Mouse (Mus musculus) liver, adult 2 months (tissue): ENCODE data around the gene Psmb9. TPM values are rescaled to one million over a fixed set of nuclear protein-coding genes. Genes with fewer than 3 reads are reported as not detected.

Experiments used
- DNase-seq: peaks from one replicate; pipeline ENCODE4 v3.0.0-alpha.2; 2011; ENCODE audit warnings: low read depth, low spot score; ENCODE audit errors: extremely low read depth
- H3K27ac ChIP-seq: fragments of 200-500 bp; replicated peaks from 2 replicates; pipeline ENCODE4 v1.5.1; 2012; ENCODE audit warnings: low read depth, mild to moderate bottlenecking, control low read depth, inconsistent platforms, low read length; ENCODE audit not compliant: insufficient read depth
- H3K27me3 ChIP-seq: fragments of 200-500 bp; 2 replicates; pipeline ENCODE4 v1.6.1; 2012; ENCODE audit warnings: mild to moderate bottlenecking, moderate library complexity, low read length, inconsistent platforms; ENCODE audit not compliant: control insufficient read depth, insufficient read depth
- H3K36me3 ChIP-seq: fragments of 200-500 bp; 2 replicates; pipeline ENCODE4 v1.6.1; 2012; ENCODE audit warnings: low read length, inconsistent platforms; ENCODE audit not compliant: control insufficient read depth, insufficient read depth
- H3K4me1 ChIP-seq: fragments of 200-500 bp; 2 replicates; pipeline ENCODE4 v1.6.1; 2011; ENCODE audit warnings: low read length; ENCODE audit not compliant: control insufficient read depth, insufficient read depth
- H3K4me3 ChIP-seq: fragments of 200-500 bp; 2 replicates; pipeline ENCODE4 v1.5.1; 2011; ENCODE audit warnings: low read depth, mild to moderate bottlenecking, control low read depth, low read length, moderate library complexity; ENCODE audit not compliant: insufficient read depth
- H3K79me2 ChIP-seq: fragments of 200-500 bp; 2 replicates; pipeline ENCODE4 v1.6.1; 2012; ENCODE audit warnings: inconsistent platforms, mild to moderate bottlenecking, low read length, moderate library complexity; ENCODE audit not compliant: control insufficient read depth, insufficient read depth
- H3K9ac ChIP-seq: fragments of 200-500 bp; 2 replicates; pipeline ENCODE4 v1.6.1; 2012; ENCODE audit warnings: low read depth, mild to moderate bottlenecking, control low read depth, inconsistent platforms, low read length
- CTCF ChIP-seq: fragments of 200-500 bp; IDR thresholded peaks from 2 replicates; pipeline ENCODE4 v1.5.1; 2011; ENCODE audit warnings: low read depth, low read length, control low read depth
- POLR2A ChIP-seq: fragments of 200-500 bp; IDR thresholded peaks from 2 replicates; pipeline ENCODE4 v1.6.1; 2011; ENCODE audit warnings: low read length, control low read depth; ENCODE audit not compliant: insufficient read depth; ENCODE audit errors: extremely low read depth
- WGBS: fragments of 180-500 bp; shearing (Covaris S2); methylation state at CpG from one replicate; pipeline ENCODE4 v1.1.7; 2018; 5-methylcytosine and 5-hydroxymethylcytosine counted together
- polyA plus RNA-seq: library from polyadenylated mRNA; depleted of rRNA; stranded (reverse); fragments of >200 nt; gene quantifications from 2 replicates; pipeline ENCODE4 v1.2.3, GENCODE M21; 2012
- total RNA-seq: library from RNA; depleted of rRNA; stranded (reverse); fragments of >200 nt; gene quantifications from 2 replicates; pipeline ENCODE4 v1.2.3, GENCODE M21; 2014

The Psmb9 gene
- total and polyA plus RNA-seq, 2 experiments = 38.0 to 38.1 TPM

- TF ChIP-seq POLR2A (no peak), CTCF (no peak)
- H3K79me2 ChIP-seq = no peaks in the 10 kb centered on the region
Measured at GRCm38 (mm10) chr17:34217986-34218385, 30.4 kb upstream of the Psmb9 start.

GRCm38 (mm10) chr17:34217216-34217928 is 29.8 kb upstream of the Psmb9 start:
- 92% methylated on average over 8 of the region's 8 CpGs for WGBS
- no peak for DNase-seq
- H3K36me3 ChIP-seq = peaks cover 10% of the 10 kb centered on the region
- H3K9ac ChIP-seq = no peak overlapping the region
- TF ChIP-seq POLR2A (no peak), CTCF (no peak)
- H3K27me3 ChIP-seq = no peaks in the 10 kb centered on the region
- H3K4me1 ChIP-seq = no peaks in the 10 kb centered on the region
- H3K4me3 ChIP-seq = no peak overlapping the region
- H3K79me2 ChIP-seq = no peaks in the 10 kb centered on the region
- no peak overlapping the region for H3K27ac ChIP-seq

More at GRCm38 (mm10) chr17:34217986-34218385, 30.4 kb upstream of the Psmb9 start:
- Histone ChIP-seq H3K27ac (no peak overlapping the region), H3K9ac (no peak overlapping the region), H3K4me1 (no peaks in the 10 kb centered on the region), H3K27me3 (no peaks in the 10 kb centered on the region), H3K36me3 (peaks cover 5% of the 10 kb centered on the region; the same call in 1 of the 2 replicates), H3K4me3 (no peak overlapping the region)
- WGBS = 91% methylated on average over 5 of the region's 5 CpGs
- no peak for DNase-seq

- DNase-seq = no peak
- TF ChIP-seq CTCF (no peak), POLR2A (no peak)
- Histone ChIP-seq H3K27ac (no peak overlapping the region), H3K4me3 (no peak overlapping the region), H3K9ac (no peak overlapping the region), H3K4me1 (no peaks in the 10 kb centered on the region), H3K36me3 (peaks cover 11% of the 10 kb centered on the region), H3K27me3 (no peaks in the 10 kb centered on the region), H3K79me2 (no peaks in the 10 kb centered on the region)
- WGBS = 93% methylated on average over 12 of the region's 12 CpGs
Measured at GRCm38 (mm10) chr17:34215176-34215575, 27.6 kb upstream of the Psmb9 start.

- peaks cover 11% of the 10 kb centered on the region for H3K36me3 ChIP-seq
- no peaks in the 10 kb centered on the region for H3K27me3 ChIP-seq
- TF ChIP-seq CTCF (no peak), POLR2A (no peak)
- no peak overlapping the region for H3K4me3 ChIP-seq
- H3K9ac ChIP-seq = no peak overlapping the region
- 89% methylated on average over 21 of the region's 21 CpGs for WGBS
- DNase-seq = no peak
- no peak overlapping the region for H3K27ac ChIP-seq
- H3K4me1 ChIP-seq = no peaks in the 10 kb centered on the region
- H3K79me2 ChIP-seq = no peaks in the 10 kb centered on the region
Measured at GRCm38 (mm10) chr17:34213936-34214335, 26.4 kb upstream of the Psmb9 start.

- no peak overlapping the region for H3K4me3 ChIP-seq
- H3K36me3 ChIP-seq = peaks cover 11% of the 10 kb centered on the region
- H3K9ac ChIP-seq = no peak overlapping the region
- no peak overlapping the region for H3K27ac ChIP-seq
- H3K79me2 ChIP-seq = no peaks in the 10 kb centered on the region
- TF ChIP-seq POLR2A (no peak), CTCF (no peak)
- no peaks in the 10 kb centered on the region for H3K27me3 ChIP-seq
- no peaks in the 10 kb centered on the region for H3K4me1 ChIP-seq
- DNase-seq = no peak
- 75% methylated on average over 23 of the region's 23 CpGs for WGBS
Measured at GRCm38 (mm10) chr17:34211746-34212365, 24.3 kb upstream of the Psmb9 start.

- Histone ChIP-seq H3K36me3 (peaks cover 10% of the 10 kb centered on the region), H3K27me3 (no peaks in the 10 kb centered on the region), H3K79me2 (no peaks in the 10 kb centered on the region), H3K4me1 (0 out of 2 replicates have a peak, but pooled peaks cover 2% of the 10 kb centered on the region), H3K9ac (no peak overlapping the region), H3K27ac (no peak overlapping the region), H3K4me3 (no peak overlapping the region)
- no peak for DNase-seq
- TF ChIP-seq CTCF (no peak), POLR2A (no peak)
- WGBS = 87% methylated on average over 3 of the region's 3 CpGs
Measured at GRCm38 (mm10) chr17:34210599-34210998, 23.0 kb upstream of the Psmb9 start.
